Mouse (Mus musculus): ENCODE results near the gene Gcn1l1. TPM values are rescaled to one million over a fixed set of nuclear protein-coding genes. Genes with fewer than 3 reads are reported as not detected.

Gene Gcn1l1
- polyA plus RNA-seq, 1 experiment from 2014 or later, result 55.6 TPM

- Histone ChIP-seq H3K27me3 (replicated peaks; ENCODE audit: control insufficient read depth, insufficient read depth, low read length) (no peaks in the 10 kb centered on the region), H3K9ac (ENCODE audit: low read depth, low read length) (peak overlapping the region; percentile 54), H3K27ac (ENCODE audit: low read depth, low read length) (peak overlapping the region; percentile 85), H3K4me1 (replicated peaks; ENCODE audit: control insufficient read depth, insufficient read depth, low read length) (peaks cover 38% of the 10 kb centered on the region), H3K4me3 (ENCODE audit: low read depth, low read length) (peak overlapping the region; percentile 36), H3K4me2 (peak overlapping the region; percentile 75), H3K36me3 (ENCODE audit: control insufficient read depth, insufficient read depth, low read length) (peaks cover 15% of the 10 kb centered on the region; the same call in 1 of the 2 replicates), H3K9me3 (ENCODE audit: control insufficient read depth, low read length) (no peaks in the 10 kb centered on the region)
- WGBS, result 29% methylated on average over 19 of the region's 19 CpGs
- 0 out of 2 replicates have a peak, but pooled peaks have one; percentile 4 for ATAC-seq (replicated peaks; ENCODE audit: low FRiP score)
- DNase-seq (ENCODE audit: low spot score), result no peak
These were observed 22.2 kb upstream of the Gcn1l1 start for GRCm38 (mm10) chr5:115542635-115543384.

GRCm38 (mm10) chr5:115543509-115544253, 21.4 kb upstream of the Gcn1l1 start:
- peak; percentile 69 for ATAC-seq (replicated peaks; ENCODE audit: low FRiP score)
- peaks cover 30% of the 10 kb centered on the region for H3K4me1 ChIP-seq (replicated peaks; ENCODE audit: control insufficient read depth, insufficient read depth, low read length)
- DNase-seq (ENCODE audit: low spot score), result no peak
- 51% methylated on average over 17 of the region's 17 CpGs for WGBS
- peak overlapping the region; percentile 85 for H3K27ac ChIP-seq (ENCODE audit: low read depth, low read length)
- no peak overlapping the region for H3K4me3 ChIP-seq (ENCODE audit: low read depth, low read length)
- peak overlapping the region; percentile 75 for H3K4me2 ChIP-seq
- no peaks in the 10 kb centered on the region for H3K27me3 ChIP-seq (replicated peaks; ENCODE audit: control insufficient read depth, insufficient read depth, low read length)
- peak overlapping the region; percentile 31; the same call in 1 of the 2 replicates for H3K9ac ChIP-seq (ENCODE audit: low read depth, low read length)
- H3K36me3 ChIP-seq (ENCODE audit: control insufficient read depth, insufficient read depth, low read length), result peaks cover 19% of the 10 kb centered on the region; the same call in 1 of the 2 replicates
- no peaks in the 10 kb centered on the region for H3K9me3 ChIP-seq (ENCODE audit: control insufficient read depth, low read length)

GRCm38 (mm10) chr5:115544655-115545185, 20.3 kb upstream of the Gcn1l1 start:
- no peak overlapping the region for H3K27ac ChIP-seq (ENCODE audit: low read depth, low read length)
- H3K4me1 ChIP-seq (replicated peaks; ENCODE audit: control insufficient read depth, insufficient read depth, low read length), result peaks cover 24% of the 10 kb centered on the region
- no peak overlapping the region for H3K4me3 ChIP-seq (ENCODE audit: low read depth, low read length)
- no peak overlapping the region for H3K9ac ChIP-seq (ENCODE audit: low read depth, low read length)
- no peak for DNase-seq (ENCODE audit: low spot score)
- H3K4me2 ChIP-seq, result no peak overlapping the region
- WGBS, result 67% methylated on average over 18 of the region's 18 CpGs
- no peaks in the 10 kb centered on the region for H3K9me3 ChIP-seq (ENCODE audit: control insufficient read depth, low read length)
- peaks cover 23% of the 10 kb centered on the region; the same call in 1 of the 2 replicates for H3K36me3 ChIP-seq (ENCODE audit: control insufficient read depth, insufficient read depth, low read length)
- no peak for ATAC-seq (replicated peaks; ENCODE audit: low FRiP score)
- no peaks in the 10 kb centered on the region for H3K27me3 ChIP-seq (replicated peaks; ENCODE audit: control insufficient read depth, insufficient read depth, low read length)

DNA sequence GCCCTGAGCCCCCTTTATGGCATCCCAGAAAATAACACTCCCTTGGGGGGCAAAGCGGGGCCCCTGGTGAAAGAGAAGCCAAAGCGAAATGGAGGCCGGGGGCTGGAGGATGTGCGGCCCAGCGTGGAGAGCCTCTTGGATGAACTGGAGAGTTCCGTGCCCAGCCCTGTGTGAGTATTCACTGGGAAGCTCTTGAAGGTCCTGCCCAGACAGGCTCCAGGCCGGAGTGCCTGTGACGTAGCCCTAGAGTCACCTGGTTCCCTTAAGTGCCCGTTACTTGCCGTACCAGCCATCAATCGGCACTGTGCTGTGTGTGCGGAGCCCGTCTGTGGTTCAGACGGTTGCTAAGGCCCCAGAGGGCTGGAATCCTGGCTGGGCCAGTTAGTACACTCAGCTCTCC, 19.4 kb upstream of the Gcn1l1 start:
- WGBS, result 88% methylated on average over 14 of the region's 14 CpGs
- H3K9me3 ChIP-seq (ENCODE audit: control insufficient read depth, low read length), result no peaks in the 10 kb centered on the region
- H3K27ac ChIP-seq (ENCODE audit: low read depth, low read length), result no peak overlapping the region
- no peak overlapping the region for H3K4me2 ChIP-seq
- no peak overlapping the region for H3K9ac ChIP-seq (ENCODE audit: low read depth, low read length)
- peaks cover 25% of the 10 kb centered on the region; the same call in 1 of the 2 replicates for H3K36me3 ChIP-seq (ENCODE audit: control insufficient read depth, insufficient read depth, low read length)
- H3K4me1 ChIP-seq (replicated peaks; ENCODE audit: control insufficient read depth, insufficient read depth, low read length), result peaks cover 24% of the 10 kb centered on the region
- ATAC-seq (replicated peaks; ENCODE audit: low FRiP score) (no peak), DNase-seq (ENCODE audit: low spot score) (no peak)
- no peak overlapping the region for H3K4me3 ChIP-seq (ENCODE audit: low read depth, low read length)
- H3K27me3 ChIP-seq (replicated peaks; ENCODE audit: control insufficient read depth, insufficient read depth, low read length), result no peaks in the 10 kb centered on the region

- Histone ChIP-seq H3K4me2 (no peak overlapping the region), H3K27me3 (replicated peaks; ENCODE audit: control insufficient read depth, insufficient read depth, low read length) (no peaks in the 10 kb centered on the region), H3K4me3 (ENCODE audit: low read depth, low read length) (no peak overlapping the region), H3K9me3 (ENCODE audit: control insufficient read depth, low read length) (no peaks in the 10 kb centered on the region), H3K9ac (ENCODE audit: low read depth, low read length) (no peak overlapping the region), H3K36me3 (ENCODE audit: control insufficient read depth, insufficient read depth, low read length) (peaks cover 26% of the 10 kb centered on the region; the same call in 1 of the 2 replicates), H3K27ac (ENCODE audit: low read depth, low read length) (no peak overlapping the region; the same call in 1 of the 2 replicates), H3K4me1 (replicated peaks; ENCODE audit: control insufficient read depth, insufficient read depth, low read length) (peaks cover 24% of the 10 kb centered on the region)
- 85% methylated on average over 11 of the region's 11 CpGs for WGBS
- DNase-seq (ENCODE audit: low spot score), result no peak
- ATAC-seq (replicated peaks; ENCODE audit: low FRiP score), result no peak
These were observed 18.5 kb upstream of the Gcn1l1 start for GRCm38 (mm10) chr5:115546536-115546935.

DNA sequence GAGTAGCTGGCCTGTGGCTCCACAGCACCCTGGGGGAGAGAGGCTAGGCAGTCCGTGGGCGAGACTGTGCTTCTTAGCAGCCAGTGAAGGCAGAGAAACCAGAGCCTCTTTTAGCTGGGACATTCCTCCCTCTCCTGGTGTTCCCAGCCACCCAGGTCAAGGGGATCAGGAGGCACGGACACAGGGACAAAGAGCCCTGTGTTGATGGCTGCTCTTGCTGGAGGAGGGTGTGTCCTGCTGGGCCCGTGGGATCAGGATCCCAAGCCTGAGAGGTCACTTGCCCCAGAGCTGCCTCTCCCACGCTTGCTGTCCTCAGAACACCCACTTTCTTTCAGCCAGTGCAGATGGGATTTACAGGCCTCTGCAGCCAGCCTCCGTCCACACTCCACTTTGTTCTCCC, 18.0 kb upstream of the Gcn1l1 start:
- ATAC-seq (replicated peaks; ENCODE audit: low FRiP score) (no peak), DNase-seq (ENCODE audit: low spot score) (no peak)
- Histone ChIP-seq H3K4me1 (replicated peaks; ENCODE audit: control insufficient read depth, insufficient read depth, low read length) (peaks cover 23% of the 10 kb centered on the region), H3K4me3 (ENCODE audit: low read depth, low read length) (no peak overlapping the region), H3K36me3 (ENCODE audit: control insufficient read depth, insufficient read depth, low read length) (peaks cover 30% of the 10 kb centered on the region; the same call in 1 of the 2 replicates), H3K9ac (ENCODE audit: low read depth, low read length) (0 out of 2 replicates have a peak overlapping the region, but pooled peaks have one; percentile 12), H3K9me3 (ENCODE audit: control insufficient read depth, low read length) (no peaks in the 10 kb centered on the region), H3K27ac (ENCODE audit: low read depth, low read length) (no peak overlapping the region), H3K27me3 (replicated peaks; ENCODE audit: control insufficient read depth, insufficient read depth, low read length) (no peaks in the 10 kb centered on the region), H3K4me2 (no peak overlapping the region)
- WGBS, result 71% methylated on average over 6 of the region's 6 CpGs

GRCm38 (mm10) chr5:115547421-115547820, 17.6 kb upstream of the Gcn1l1 start:
- Histone ChIP-seq H3K4me1 (replicated peaks; ENCODE audit: control insufficient read depth, insufficient read depth, low read length) (peaks cover 19% of the 10 kb centered on the region), H3K27me3 (replicated peaks; ENCODE audit: control insufficient read depth, insufficient read depth, low read length) (no peaks in the 10 kb centered on the region), H3K4me3 (ENCODE audit: low read depth, low read length) (no peak overlapping the region), H3K4me2 (no peak overlapping the region), H3K9ac (ENCODE audit: low read depth, low read length) (no peak overlapping the region), H3K36me3 (ENCODE audit: control insufficient read depth, insufficient read depth, low read length) (peaks cover 34% of the 10 kb centered on the region; the same call in 1 of the 2 replicates), H3K9me3 (ENCODE audit: control insufficient read depth, low read length) (no peaks in the 10 kb centered on the region), H3K27ac (ENCODE audit: low read depth, low read length) (no peak overlapping the region)
- ATAC-seq (replicated peaks; ENCODE audit: low FRiP score) (no peak), DNase-seq (ENCODE audit: low spot score) (no peak)
- 87% methylated on average over 7 of the region's 7 CpGs for WGBS

- peaks cover 6% of the 10 kb centered on the region for H3K4me1 ChIP-seq (replicated peaks; ENCODE audit: control insufficient read depth, insufficient read depth, low read length)
- WGBS, result 88% methylated on average over 18 of the region's 18 CpGs
- no peaks in the 10 kb centered on the region for H3K27me3 ChIP-seq (replicated peaks; ENCODE audit: control insufficient read depth, insufficient read depth, low read length)
- H3K9me3 ChIP-seq (ENCODE audit: control insufficient read depth, low read length), result no peaks in the 10 kb centered on the region
- H3K4me2 ChIP-seq, result no peak overlapping the region
- H3K36me3 ChIP-seq (ENCODE audit: control insufficient read depth, insufficient read depth, low read length), result peaks cover 40% of the 10 kb centered on the region; the same call in 1 of the 2 replicates
- DNase-seq (ENCODE audit: low spot score), result no peak
- no peak overlapping the region for H3K9ac ChIP-seq (ENCODE audit: low read depth, low read length)
- no peak overlapping the region for H3K27ac ChIP-seq (ENCODE audit: low read depth, low read length)
- ATAC-seq (replicated peaks; ENCODE audit: low FRiP score), result no peak
- H3K4me3 ChIP-seq (ENCODE audit: low read depth, low read length), result no peak overlapping the region
These were observed 16.4 kb upstream of the Gcn1l1 start for GRCm38 (mm10) chr5:115548501-115549285.

Measured in liver, embryonic 11.5 days (tissue).